Mouse (Mus musculus) yolk sac, embryonic 10.5 days (tissue): ENCODE measurements around the gene Plek.
"Not testable (repeated sequence)": the region's sequence is repeated elsewhere in the genome, so short reads cannot be mapped to it uniquely, and the experiment has no call there.

Experiments used
- DNase-seq: peaks from one replicate; pipeline ENCODE4 v3.0.0-alpha.2; 2017; ENCODE audit warnings: low spot score

Gene Plek

DNA sequence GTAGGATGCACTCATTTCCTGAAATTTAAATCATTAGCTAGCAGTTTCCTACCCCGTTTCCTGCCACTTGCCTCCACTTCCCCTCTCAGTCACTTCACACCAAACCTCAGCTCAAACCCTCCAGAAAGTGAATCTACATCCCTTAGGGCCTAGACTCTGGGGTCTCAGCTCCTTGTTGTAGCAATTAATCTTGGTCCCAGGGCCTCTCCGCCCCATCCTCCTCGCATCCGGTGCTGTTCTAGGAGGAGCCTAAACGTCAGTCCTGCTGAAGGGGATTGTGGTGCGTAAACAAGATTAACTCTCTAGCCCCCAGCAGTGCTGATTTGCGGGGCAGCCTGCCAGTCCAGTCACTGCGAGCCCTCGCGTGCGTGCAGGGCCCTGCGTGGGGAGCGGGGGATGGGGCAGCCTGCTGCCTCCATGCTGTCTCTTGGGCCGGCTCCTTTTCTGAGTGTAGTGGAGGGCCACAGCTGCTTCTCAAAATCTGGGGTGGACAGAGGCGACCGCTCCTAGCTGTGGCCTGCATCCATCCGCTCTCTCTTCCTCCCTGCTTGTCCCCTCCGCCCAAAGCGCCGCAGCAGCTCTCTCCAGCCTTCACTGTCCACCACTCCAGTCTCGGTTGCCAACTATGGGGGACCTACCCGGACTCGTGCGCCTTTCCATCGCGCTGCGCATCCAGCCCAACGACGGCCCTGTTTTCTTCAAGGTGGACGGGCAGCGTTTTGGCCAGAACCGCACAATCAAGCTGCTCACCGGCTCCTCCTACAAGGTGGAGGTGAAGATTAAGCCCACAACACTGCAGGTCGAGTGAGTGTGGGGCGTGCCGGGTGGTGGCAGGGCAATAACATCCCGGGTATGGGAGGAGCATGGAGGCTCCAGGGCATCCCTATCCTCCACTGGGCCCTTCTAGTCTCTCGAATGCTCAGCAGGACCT lies at the start of gene Plek, which contains the start of gene Cnrip1:
Gene Plek, minus strand, starts transcription at position 837 of the 931 bp plus-strand sequence.
Gene Cnrip1, plus strand, starts transcription at position 42 of the 931 bp plus-strand sequence.
- peak; percentile 43 for DNase-seq

DNA sequence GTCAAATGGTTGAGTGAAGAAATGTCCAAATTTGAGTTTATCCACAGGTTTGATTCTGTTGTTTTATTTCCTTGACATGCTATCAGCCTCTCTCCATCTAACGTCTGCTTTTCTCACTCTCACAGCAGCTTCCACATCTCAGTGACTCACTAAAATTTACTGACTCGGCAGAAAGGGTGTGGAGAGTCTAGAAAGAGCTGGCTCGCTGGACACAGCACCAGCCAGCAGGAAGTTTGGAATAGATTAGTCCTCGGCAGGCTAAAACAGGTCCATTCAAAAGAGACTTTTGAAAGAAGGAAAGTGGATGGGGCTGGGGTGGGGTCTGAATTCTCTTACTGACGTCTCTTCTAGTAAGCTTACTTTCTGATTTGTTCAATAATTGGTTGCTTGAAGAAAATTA lies 33.9 kb upstream of the Plek start:
- no peak for DNase-seq

DNA sequence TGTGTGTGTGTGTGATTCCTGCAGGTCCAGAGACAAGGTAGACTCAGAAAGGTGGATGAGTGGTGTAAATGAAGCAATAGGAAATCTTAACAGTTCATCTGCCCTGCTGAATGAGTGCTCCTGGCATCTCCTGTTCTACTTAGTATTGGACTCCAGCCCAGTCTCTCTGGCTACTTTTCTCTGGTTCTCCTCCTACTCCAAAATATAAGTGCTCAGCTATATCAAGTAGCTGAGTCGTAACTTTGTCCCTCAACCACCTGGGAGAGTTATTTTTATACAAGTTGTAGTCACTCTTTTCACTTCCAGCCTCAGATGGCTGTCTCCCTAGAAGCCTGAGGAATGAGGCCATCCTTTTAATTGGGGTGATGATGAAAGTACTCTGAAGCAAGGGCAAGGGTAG lies 31.7 kb upstream of the Plek start:
- no peak for DNase-seq

DNA sequence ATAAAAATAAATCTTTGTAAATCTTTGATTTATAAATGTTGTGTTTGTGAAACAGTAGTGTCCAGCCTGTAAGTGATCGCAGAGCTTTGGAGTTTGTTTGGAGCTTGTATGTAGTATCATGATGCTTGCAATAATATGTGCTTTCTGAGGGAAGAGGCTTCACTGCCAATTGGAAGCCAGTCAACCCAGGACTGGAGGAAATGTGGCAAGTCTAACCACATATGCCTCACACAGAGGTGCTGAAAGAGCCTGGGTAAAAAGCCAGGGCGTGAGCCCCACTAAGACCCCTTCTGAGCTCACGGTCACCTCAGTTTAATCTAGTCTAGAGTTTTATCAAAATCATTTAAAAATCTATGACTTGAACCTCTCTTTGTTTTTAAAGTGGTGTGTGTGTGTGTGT lies 31.3 kb upstream of the Plek start:
- no peak for DNase-seq

DNA sequence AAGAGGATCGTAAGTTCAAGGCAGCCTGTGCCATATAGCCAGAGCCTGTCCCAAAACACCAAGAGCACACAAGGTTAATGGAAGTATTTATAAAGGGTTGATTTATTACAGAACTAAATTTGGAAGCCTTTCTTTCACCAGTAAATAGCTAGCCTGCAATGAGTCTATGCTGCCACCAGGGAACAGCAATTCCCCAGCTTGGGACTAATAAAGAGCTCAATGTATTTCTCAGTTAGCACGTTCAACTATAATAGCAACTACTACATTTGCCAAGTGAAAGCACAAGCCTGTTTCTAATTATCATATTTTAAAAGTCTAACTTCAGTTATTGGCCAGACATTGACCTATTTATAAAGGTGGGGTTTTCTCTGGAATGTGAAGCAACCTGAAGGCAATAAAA lies 30.8 kb upstream of the Plek start:
- no peak for DNase-seq

DNA sequence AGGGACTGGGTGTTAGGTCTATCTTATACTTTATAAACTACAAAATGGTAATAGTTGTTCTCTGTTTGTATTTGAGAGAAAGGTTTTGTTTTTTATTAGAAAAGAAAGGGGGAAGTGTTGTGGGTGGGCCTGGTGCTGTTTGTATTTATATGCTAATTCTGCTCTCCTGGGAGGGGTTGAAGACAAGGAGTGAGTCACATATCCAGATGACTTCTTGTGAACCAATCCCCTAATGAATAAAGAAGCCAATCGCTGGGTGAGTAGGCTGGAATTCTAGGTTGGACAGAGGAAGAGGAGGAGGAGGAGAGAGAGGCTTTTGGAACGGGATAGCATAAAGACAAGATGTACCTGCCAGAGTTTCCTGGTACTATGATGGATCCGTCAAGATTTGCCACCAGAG lies 29.9 kb upstream of the Plek start:
- no peak for DNase-seq

DNA sequence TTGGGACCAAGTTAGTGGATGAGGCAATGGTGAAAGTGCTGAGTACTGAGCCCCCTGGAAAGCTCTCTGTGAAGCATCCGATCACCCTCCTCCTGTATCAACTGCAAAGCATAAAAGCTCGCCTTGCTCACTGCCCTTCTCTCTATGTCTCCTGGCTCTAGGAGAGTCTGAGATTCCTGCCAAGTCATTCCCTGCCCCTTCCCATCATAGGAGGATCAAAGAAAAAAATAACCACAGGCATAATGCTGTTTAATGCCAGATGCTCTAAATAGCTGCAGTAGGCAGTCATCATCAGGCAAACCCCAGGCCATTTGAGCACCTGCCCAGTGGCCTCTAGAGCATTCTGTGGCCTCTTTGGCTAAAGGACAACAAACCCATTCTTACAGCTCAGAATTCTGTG lies 23.5 kb upstream of the Plek start:
- no peak for DNase-seq

DNA sequence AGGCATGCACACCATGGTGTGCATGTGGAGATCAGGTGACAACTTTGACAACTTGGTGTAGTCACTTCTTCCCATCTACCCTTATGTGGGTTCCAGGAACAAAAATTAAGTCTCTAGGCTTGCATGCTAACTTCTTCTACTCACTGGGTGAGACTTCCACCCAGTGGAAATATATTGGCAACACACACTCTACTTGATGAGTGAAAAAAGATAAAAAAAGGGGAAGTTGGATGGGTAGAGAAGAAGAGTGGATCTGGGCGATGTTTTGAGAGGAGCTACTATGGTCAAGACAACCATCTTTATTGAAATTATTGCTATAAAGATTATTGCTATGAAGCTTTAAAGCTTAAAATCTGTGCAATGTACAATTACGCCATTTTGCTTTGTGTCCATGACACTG lies 17.2 kb upstream of the Plek start:
- DNase-seq, result not testable (repeated sequence)

DNA sequence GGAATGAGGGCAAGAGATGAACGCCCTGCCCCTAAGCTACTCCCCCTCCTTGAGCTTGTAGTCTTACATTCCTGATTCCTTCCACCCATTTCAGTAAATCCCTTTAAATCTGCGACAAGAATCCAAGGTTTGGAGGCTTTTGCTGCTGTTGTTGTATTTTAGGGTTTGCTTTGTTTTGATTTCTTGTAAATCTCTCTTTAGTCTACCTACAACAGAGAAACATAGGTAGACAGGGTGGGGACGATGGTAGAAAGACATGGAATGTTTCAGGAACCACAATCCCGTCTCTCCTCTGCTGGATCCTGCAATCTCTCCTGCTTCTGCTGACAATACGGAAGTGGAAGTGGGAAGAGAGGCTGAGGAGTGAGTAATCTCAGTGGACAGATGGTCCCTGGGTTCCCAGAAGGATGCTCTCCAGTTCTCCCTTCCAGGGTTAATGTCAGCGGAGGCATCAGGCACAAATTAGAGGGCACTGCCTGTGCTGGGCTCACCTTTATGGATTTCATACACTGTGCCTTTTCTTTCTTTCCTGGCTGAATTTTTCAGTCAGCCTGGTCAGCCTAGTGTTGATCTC lies 382 bp upstream of the Plek start:
- peak; percentile 9 for DNase-seq

DNA sequence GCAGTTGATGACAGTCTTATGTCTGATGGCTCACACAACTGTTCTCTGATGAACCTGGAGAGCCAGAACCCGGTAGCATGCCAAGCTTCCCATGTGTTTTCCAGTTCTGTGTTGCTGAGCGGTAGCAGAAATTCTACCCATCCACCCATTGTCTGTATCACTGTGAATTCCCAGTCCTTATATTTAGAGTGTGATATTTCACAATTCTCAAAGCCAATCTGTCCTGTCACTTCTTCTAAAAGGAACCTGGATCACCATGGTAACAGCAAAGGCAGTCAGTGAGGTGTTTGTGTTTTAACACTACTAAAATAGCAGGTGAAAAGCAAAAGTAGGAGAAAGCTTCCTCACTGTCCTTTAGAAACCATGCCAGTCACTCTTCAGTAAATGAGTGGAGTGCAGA lies 6.4 kb downstream of the Plek start:
- no peak for DNase-seq

DNA sequence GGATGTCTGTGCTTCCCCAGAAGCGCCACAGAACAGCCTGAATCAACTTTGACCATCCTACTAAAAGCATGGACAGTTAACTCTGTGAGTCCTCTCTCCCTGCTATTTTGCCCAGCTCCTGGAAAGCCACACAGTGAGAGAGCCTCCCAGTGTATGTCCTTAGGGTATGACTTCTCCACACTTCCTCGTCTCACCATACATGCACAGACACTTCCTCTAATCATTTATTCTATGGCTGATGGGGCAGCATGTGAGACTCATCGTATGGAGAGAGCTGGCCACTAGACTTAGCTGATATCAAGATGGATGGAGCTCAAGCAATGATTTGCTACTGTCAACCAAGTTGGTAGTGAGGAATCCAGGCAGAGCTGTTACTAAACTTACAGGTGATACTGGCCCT lies 28.2 kb downstream of the Plek start:
- no peak for DNase-seq

DNA sequence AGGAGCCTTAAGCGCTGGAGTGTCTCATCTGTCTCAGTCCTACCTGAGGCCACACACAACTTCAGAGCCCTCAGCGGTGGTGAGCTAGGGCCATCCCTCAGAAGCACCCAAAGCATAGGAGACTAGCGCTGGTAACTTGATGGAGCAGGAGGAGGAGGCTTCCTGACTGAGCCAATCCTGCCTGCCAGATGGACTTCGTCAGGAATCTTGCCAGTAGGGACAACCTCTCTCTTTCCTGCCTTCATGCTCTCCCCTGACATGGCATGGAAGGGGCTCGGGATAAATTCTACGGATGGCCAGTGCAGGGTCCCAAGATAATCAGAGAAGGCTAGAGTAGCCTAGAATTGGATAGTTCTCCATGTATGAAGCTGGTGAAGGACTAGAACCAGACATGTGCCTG lies 29.0 kb downstream of the Plek start:
- DNase-seq, result no peak

DNA sequence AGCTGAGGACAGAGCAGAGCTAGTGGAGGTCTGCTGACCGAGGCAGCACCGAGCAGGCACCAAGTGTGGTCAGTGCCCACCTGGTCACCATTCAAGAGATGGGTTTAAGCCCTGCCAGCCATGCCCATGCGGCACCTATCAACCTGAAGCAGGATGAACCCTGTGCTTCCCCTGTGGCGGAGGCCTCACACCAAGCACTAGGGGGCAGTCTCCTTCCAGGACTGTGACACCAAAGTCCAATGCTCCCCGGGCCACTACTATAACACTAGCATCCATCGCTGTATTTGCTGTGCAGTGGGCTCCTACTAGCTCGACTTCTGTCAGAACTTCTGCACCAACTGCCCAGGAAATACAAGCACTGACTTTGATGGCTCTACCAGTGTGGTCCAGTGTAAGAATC lies 32.9 kb downstream of the Plek start:
- no peak for DNase-seq

DNA sequence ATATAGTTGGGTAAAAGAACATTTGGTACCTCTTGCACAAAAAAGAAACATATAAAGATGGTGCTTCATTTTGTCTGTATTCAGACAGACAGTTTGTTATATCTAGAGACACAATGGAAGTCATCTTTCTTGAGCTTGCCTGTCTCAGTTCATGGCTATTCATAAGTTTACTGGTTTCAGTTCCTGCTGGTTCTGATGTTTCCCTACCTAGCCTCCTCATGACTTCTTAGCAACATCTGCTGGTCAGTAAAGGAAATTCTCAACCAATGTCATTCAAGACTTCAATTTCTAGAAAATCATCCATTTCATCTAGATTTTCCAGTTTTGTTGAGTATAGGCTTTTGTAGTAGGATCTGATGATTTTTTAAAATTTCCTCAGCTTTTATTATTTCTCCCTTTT lies 39.2 kb downstream of the Plek start:
- DNase-seq, result no peak

DNA sequence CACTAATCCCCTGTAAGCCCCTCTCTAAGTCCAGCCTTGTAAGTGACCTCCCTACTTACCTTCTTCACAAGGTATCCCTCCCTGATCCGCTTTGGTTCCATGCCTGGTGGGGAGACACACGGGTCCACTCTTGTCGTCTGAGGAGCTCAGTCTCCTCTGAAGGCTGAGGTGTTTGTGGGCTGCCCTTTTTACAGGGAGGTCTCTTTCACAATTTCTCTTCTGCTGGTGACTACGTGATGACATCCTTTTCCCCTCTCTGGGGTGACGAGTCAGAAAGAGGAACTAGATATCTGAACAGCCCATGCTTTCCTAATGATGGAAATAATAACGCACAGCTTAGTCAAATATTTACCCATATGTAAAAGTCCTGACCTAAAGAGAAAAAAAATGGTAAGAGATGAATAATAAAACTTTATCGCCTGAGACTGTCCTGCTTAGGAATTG lies 43.7 kb downstream of the Plek start:
- no peak for DNase-seq

DNA sequence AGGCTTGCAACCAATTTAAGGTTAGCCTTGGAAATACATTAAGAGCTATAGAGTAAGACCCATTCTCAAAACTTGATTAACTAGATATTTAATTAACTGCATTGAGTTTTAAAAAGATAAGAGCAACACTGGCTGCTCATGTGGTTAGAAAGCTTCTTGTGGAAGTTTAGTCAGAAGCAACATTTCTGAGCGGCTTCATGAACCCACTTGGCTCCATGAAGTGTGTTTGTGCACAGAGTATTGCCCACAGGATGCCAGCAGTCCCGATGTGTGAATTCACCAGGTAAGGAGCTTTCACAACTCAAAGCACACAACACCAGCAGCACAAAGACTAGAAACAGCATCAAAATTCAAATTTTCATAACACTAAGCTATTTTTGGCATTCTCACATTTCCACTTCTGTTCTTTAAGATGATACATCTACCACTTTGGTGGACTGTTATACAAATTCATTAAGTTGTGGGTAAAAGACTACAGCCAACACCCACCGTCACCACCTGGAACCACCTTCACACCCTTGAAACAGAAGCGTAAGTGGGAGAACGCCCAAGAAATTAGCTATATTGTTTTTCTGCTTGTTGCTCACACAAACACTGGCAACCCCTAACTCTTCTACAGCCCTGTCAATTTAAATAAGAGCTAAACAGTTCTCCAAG lies 44.5 kb downstream of the Plek start:
- no peak for DNase-seq

DNA sequence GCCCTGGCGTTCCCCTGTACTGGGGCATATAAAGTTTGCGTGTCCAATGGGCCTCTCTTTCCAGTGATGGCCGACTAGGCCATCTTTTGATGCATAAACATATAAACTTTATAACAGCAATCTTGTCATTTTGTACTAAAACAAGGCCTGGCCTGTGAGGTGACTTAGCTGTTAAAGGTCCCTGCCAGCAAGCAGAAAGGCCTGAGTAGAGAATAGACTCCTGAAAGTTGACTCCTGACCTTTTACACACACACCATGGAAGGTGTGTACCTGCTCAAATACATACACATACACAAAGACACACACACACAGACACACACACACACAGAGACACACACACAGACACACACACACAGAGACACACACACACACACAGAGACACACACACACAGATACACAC lies 45.7 kb downstream of the Plek start:
- not testable (repeated sequence) for DNase-seq

DNA sequence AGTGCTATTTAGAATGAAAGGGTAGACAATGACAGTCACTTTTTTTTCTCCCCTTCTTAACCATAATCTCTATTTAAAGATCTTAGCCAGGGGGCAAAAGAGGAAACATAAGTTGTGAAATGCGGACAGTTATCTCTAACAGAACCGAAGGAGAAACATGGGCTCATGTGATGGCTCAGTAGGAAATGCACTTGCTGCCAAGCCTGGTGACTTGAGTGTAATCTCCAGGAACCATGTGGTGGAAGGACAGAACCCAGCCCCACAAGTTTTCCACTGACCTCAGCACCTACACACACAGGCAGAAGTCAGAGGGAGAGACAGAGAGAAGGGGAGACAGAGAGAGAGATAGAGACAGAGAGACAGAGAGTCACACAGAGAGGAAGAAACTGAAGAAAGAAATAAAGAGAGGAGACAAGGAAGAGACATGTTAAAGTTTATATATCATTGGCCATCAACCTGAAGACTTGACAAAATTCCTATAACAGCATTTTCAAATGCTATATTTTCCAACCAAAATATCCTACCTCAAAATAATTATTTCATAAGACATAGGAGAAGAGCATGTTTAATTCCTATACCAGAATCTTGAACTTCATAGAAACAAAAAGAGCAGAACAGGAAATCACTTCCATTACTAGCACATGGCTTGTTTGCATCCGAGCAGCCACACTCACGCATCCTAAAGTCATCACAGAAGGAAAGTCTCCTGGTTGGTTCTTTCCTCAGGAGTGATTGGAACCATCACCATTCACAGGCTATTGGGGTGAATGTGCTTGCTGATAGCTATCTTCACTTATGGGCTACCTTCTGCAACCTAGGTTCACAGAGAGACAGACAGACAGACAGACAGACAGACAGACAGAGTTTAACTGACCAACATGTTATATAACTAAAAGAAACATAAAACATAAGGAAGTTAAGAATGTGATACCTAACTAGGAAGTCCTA lies 47.0 kb downstream of the Plek start:
- DNase-seq, result no peak

DNA sequence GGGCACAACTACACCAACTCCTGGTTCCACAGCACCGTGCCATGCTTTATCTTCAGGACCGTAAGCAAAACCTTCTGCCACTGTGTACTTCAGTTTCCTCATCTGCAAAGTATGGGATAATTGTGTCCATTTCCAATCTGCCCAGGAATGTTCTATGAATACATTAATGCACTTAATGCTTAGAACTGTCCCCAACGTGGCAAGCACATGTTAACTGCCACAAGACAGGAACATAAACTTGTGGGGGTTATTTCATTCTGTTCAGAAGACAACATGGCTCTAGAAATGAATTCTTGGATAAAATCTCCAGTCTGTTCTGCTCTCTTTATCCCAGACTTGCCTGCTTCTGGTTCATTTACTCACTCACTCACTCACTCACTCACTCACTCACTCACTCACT lies 48.4 kb downstream of the Plek start:
- no peak for DNase-seq

DNA sequence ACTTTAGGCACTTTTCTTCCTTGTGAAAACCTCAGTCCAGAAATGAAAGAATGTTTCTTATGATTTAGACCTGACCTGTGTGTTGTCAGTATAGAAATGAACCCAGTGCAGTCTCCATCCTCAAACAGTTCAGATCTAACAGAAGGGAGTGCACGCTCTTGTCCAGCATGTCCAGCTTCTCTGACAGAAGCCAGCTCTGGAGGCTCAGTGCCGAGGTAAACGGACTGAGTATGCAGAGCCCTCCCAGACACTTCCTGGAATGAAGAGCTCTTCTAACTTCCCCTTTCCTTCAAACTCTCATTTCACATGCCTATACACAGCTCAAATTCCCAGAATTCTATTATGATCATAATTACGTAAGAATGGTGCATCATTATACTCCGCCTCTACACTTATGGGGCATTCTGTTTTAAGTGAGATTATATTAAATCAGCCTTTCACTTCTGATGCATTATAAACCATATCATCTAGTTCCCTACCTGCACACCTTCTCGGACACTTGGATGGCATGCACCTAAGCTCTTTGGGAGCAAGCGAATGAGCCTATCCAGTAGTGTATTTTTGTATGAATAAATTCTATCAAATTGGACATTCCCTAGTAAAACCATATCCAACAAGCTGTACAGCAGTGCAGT lies 49.3 kb downstream of the Plek start:
- no peak for DNase-seq
